Mouse (Mus musculus): ENCODE data around the gene Slc26a11.

Slc26a11 gene

GRCm38 (mm10) chr11:119402501-119403160 lies 47.3 kb downstream of the Slc26a11 start:
- no peak for DNase-seq

GRCm38 (mm10) chr11:119404627-119405026 lies 49.3 kb downstream of the Slc26a11 start:
- peak; percentile 25 to 51 for DNase-seq

GRCm38 (mm10) chr11:119407381-119407780 lies 52.0 kb downstream of the Slc26a11 start:
- DNase-seq, result no peak

GRCm38 (mm10) chr11:119407977-119408376 lies 52.6 kb downstream of the Slc26a11 start:
- no peak for DNase-seq

- DNase-seq, result no peak
Observed at GRCm38 (mm10) chr11:119419327-119420118, 64.2 kb downstream of the Slc26a11 start.

- DNase-seq, result no peak
Observed at GRCm38 (mm10) chr11:119420426-119420825, 65.1 kb downstream of the Slc26a11 start.

- no peak for DNase-seq
Observed at GRCm38 (mm10) chr11:119427431-119427830, 72.1 kb downstream of the Slc26a11 start.

- no peak for DNase-seq
Observed at GRCm38 (mm10) chr11:119427986-119428385, 72.6 kb downstream of the Slc26a11 start.

- DNase-seq, result peak; percentile 59 to 68
Observed at GRCm38 (mm10) chr11:119428649-119429136, 73.3 kb downstream of the Slc26a11 start.

All from spleen, adult 18-20 months (tissue).